Mouse (Mus musculus): ENCODE measurements around the gene Dmap1. TPM values are rescaled to one million over a fixed set of nuclear protein-coding genes. Genes with fewer than 3 reads are reported as not detected.

Gene Dmap1
- polyA plus RNA-seq, 1 experiment from 2014 or later, result 78.2 TPM

DNA sequence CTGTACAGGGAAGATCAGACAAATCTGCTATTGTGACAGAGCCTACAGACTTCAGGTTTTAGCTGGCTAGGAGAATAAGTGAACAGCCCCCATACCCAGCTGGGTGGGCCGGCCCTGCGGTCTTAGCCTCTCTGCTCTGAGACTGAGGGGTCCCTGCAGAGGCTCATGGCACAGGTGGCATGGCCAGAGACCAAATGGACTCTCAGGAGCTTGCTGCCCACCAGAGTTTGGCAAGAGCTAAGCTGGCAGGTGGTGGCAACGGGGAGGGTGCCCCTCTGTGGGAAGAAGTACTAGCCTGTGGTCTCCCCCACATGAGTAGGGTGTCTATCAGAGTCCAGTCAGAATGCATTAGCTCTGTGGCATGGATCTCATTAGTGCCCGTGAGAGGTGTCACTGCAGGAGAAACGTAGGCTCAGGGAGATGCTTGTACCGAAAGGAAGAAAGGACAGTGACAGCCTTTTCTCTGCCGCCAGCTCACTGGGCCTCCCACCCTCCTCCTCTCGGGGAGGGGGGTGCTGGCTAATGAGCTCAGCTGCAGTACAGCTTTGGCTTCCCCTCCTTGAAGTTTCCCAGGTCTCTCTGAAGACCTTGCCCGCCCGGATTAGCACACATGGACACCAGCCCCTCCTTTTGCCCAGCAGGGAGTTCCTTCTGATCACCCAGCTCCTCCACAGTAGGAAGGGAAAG lies 27.9 kb downstream of the Dmap1 start:
- peaks cover 14% of the 10 kb centered on the region for H3K36me3 ChIP-seq
- peaks cover 82% of the 10 kb centered on the region for H3K4me1 ChIP-seq
- H3K9ac ChIP-seq, result no peak overlapping the region
- peak overlapping the region; percentile 52 for H3K27ac ChIP-seq
- H3K27me3 ChIP-seq, result no peaks in the 10 kb centered on the region
- H3K9me3 ChIP-seq, result no peaks in the 10 kb centered on the region
- H3K4me2 ChIP-seq (replicated peaks), result no peak overlapping the region; the same call in 1 of the 2 replicates
- 19% methylated on average over 10 of the region's 10 CpGs for WGBS
- no peak overlapping the region for H3K4me3 ChIP-seq
- ATAC-seq (ENCODE audit: low FRiP score, low read depth), result no peak

DNA sequence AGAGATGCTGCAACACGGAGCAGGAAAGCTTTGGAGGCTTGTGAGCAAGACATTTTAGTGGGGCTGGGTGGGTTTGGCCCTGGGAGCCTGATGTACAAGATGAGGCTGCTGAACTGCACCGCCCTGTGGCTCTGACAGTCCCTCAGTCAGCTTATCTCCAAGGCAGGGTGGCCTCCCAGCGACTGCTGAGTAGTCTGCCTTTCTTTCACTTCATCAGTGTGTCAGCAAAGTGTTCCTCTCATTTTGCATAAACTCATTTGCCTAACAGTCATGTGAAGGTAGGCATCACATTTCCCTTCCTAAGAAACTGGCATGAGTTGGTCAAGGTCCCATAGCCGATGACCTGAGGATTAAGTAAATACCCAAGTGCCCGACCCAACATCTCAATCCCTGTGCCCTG lies 29.3 kb downstream of the Dmap1 start:
- no peak for ATAC-seq (ENCODE audit: low FRiP score, low read depth)
- no peak overlapping the region for H3K27ac ChIP-seq
- no peak overlapping the region for H3K4me2 ChIP-seq (replicated peaks)
- H3K36me3 ChIP-seq, result peaks cover 16% of the 10 kb centered on the region
- WGBS, result 58% methylated on average over 5 of the region's 5 CpGs
- H3K4me1 ChIP-seq, result peaks cover 82% of the 10 kb centered on the region
- H3K9me3 ChIP-seq, result no peaks in the 10 kb centered on the region
- H3K4me3 ChIP-seq, result no peak overlapping the region
- H3K9ac ChIP-seq, result no peak overlapping the region
- H3K27me3 ChIP-seq, result no peaks in the 10 kb centered on the region

DNA sequence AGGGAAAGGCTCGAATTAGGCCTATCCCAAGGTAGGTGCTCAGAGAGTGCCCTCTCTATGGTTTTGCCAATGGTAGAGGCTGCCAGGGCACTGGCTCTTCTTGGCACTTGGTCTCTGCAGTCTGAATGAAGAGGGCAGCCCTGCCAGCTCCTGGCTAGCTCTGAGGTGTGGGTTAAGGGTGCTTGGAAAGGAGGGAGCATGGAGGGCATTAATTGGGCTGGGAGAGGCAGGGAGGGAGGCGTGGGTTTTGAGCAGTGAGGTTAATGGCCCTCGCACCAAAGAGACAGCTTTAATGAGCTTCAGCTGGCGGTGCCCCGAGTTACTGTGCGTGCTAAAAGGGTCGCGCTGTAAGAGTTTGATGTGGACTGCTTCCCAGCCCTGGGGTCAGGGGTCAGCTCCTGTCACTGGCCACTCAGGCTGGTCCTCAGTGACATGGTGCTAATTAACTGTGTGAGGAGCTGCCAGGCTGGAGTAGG lies 30.4 kb downstream of the Dmap1 start:
- H3K27me3 ChIP-seq, result no peaks in the 10 kb centered on the region
- no peak overlapping the region for H3K27ac ChIP-seq
- no peak overlapping the region for H3K4me2 ChIP-seq (replicated peaks)
- ATAC-seq (ENCODE audit: low FRiP score, low read depth), result no peak
- H3K36me3 ChIP-seq, result peaks cover 18% of the 10 kb centered on the region
- WGBS, result 28% methylated on average over 8 of the region's 8 CpGs
- no peak overlapping the region for H3K4me3 ChIP-seq
- H3K9me3 ChIP-seq, result no peaks in the 10 kb centered on the region
- peaks cover 82% of the 10 kb centered on the region for H3K4me1 ChIP-seq
- H3K9ac ChIP-seq, result no peak overlapping the region

DNA sequence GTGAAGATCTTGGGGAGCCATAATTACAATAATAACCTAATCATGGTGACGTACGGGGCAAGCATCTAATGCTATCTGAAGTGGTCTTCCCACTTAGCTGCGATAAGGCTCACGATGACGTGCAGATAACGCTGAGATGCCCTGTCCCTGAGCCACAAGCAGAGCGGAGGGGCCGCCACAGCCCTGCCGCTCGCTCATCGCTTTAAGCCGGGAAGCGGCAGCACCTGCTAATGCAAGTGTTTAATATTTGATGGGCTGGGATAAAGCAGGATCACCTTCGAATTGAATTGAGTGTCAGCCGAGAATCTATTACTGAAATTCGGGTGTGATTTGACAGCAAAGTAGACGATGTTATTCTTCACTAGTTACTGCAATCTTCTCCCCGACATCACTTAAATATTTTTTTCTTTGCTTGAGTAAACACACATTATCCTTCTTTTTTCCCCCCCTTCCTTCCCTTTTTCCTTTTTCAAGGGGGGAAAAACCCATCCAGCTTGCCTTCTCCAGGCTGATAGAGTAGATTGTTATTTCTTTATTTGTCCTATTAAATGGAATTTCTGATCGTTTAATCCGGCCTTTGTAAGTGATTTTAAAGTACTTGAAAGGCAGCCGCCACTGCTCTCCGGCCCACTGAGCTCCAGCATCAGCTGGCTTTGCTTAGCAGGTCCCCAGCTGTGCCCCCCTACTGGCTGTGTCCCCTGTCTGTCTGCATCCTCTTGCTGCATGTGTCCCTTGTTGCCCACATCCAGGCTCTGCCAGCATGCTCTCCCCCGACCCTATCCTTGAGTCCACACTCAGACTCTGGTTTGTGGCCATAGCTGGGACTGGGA lies 34.9 kb downstream of the Dmap1 start:
- H3K4me2 ChIP-seq (replicated peaks), result no peak overlapping the region
- no peak overlapping the region for H3K9ac ChIP-seq
- H3K27ac ChIP-seq, result no peak overlapping the region
- H3K4me1 ChIP-seq, result peaks cover 71% of the 10 kb centered on the region
- ATAC-seq (ENCODE audit: low FRiP score, low read depth), result no peak
- peaks cover 24% of the 10 kb centered on the region for H3K36me3 ChIP-seq
- H3K9me3 ChIP-seq, result no peaks in the 10 kb centered on the region
- no peaks in the 10 kb centered on the region for H3K27me3 ChIP-seq
- no peak overlapping the region for H3K4me3 ChIP-seq
- 67% methylated on average over 23 of the region's 23 CpGs for WGBS

DNA sequence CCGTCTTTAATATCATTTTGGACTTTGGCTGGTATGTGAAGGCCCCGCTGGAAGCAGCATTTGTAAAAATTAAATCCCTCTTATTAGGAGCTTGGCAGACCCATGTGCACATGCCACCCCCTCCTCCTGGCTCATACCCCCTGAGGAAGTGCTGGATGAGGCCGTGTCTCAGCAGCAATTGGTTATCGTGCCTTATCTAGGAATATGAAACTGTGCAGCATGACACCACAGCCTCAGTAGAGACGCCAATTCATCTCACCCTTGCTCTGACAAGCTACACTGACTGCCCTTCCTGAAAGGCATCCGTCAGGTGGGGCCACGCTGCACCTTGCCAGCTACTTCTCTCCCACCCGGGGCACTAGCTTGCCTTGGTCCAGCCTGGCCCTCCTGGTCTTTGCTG lies 35.6 kb downstream of the Dmap1 start:
- no peak for ATAC-seq (ENCODE audit: low FRiP score, low read depth)
- Histone ChIP-seq H3K27ac (no peak overlapping the region), H3K4me1 (peaks cover 68% of the 10 kb centered on the region), H3K27me3 (no peaks in the 10 kb centered on the region), H3K4me3 (no peak overlapping the region), H3K9ac (no peak overlapping the region), H3K9me3 (no peaks in the 10 kb centered on the region), H3K4me2 (replicated peaks) (no peak overlapping the region), H3K36me3 (peaks cover 30% of the 10 kb centered on the region)
- 70% methylated on average over 8 of the region's 8 CpGs for WGBS

DNA sequence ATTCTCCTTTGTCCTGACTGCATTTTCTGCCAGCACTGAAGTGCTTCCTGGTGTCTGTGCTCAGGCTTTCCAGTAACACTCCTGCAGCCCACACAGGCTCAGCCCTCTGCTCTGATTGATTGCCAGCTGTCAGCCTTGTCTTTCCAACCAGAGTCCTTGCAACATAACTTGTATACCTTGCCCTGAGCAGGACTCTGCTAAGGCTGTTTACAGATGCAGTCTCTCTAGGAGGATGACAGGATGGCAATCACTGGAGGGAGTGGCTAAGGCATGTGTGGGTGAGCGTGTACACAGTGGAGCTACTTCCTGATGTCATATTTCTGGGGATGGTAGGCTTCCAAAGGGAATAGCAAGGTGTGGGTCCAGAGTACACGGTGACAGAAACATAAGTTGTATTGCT lies 36.2 kb downstream of the Dmap1 start:
- 84% methylated on average over 2 of the region's 2 CpGs for WGBS
- no peak for ATAC-seq (ENCODE audit: low FRiP score, low read depth)
- Histone ChIP-seq H3K9me3 (no peaks in the 10 kb centered on the region), H3K36me3 (peaks cover 34% of the 10 kb centered on the region), H3K27me3 (no peaks in the 10 kb centered on the region), H3K4me2 (replicated peaks) (no peak overlapping the region), H3K27ac (no peak overlapping the region), H3K4me1 (peaks cover 64% of the 10 kb centered on the region), H3K9ac (no peak overlapping the region), H3K4me3 (no peak overlapping the region)

DNA sequence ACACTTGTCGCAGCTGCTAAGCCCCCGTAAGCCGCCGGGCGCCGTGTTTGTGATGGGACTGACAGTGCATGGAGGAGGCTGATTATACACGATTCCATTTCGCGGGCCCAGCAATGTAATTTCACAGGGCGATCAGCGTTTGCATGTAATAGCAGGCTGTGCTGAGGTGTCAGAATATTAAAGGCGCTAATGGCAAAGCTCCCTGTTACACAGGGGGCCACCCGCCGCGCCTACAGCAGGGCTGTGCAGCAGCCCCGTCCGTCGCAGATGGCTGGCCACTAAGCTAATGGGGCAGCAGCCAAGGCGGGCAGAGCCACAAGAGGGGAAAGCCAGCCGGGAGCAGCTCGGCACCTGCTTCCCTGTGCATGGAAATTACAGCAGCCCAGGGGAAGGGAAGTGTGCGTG lies 37.0 kb downstream of the Dmap1 start:
- Histone ChIP-seq H3K9me3 (no peaks in the 10 kb centered on the region), H3K4me1 (peaks cover 60% of the 10 kb centered on the region), H3K4me2 (replicated peaks) (no peak overlapping the region), H3K9ac (no peak overlapping the region), H3K27ac (no peak overlapping the region), H3K27me3 (no peaks in the 10 kb centered on the region), H3K36me3 (peaks cover 33% of the 10 kb centered on the region), H3K4me3 (no peak overlapping the region)
- whole genome bisulfite sequencing, result 33% methylated on average over 22 of the region's 22 CpGs
- peak; percentile 67; the same call in 1 of the 2 replicates for ATAC-seq (ENCODE audit: low FRiP score, low read depth)

DNA sequence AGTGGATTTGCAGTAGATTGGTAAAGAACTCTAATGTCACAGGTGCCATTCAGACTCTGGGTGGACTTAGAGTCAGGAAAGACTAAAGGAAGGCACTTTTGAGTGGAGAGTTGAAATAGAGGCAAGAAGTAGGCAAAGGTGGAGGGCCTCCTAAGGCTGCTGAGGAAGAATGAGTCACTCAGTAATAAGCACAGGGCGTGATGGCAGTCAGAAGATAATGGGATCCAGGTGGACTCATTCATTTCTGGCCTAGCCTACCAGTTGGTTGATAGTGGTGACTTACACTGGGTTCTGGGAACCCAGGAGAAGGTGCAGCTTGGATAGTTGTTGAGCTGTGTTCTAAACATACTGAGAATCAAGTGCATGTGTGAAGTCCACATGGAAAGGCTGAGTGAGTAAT lies 40.3 kb downstream of the Dmap1 start:
- no peaks in the 10 kb centered on the region for H3K27me3 ChIP-seq
- H3K27ac ChIP-seq, result no peak overlapping the region
- H3K9me3 ChIP-seq, result no peaks in the 10 kb centered on the region
- H3K4me3 ChIP-seq, result no peak overlapping the region
- 57% methylated on average over 1 of the region's 1 CpGs for WGBS
- no peak overlapping the region for H3K9ac ChIP-seq
- no peak for ATAC-seq (ENCODE audit: low FRiP score, low read depth)
- H3K4me2 ChIP-seq (replicated peaks), result no peak overlapping the region
- peaks cover 32% of the 10 kb centered on the region for H3K4me1 ChIP-seq
- H3K36me3 ChIP-seq, result peaks cover 33% of the 10 kb centered on the region

DNA sequence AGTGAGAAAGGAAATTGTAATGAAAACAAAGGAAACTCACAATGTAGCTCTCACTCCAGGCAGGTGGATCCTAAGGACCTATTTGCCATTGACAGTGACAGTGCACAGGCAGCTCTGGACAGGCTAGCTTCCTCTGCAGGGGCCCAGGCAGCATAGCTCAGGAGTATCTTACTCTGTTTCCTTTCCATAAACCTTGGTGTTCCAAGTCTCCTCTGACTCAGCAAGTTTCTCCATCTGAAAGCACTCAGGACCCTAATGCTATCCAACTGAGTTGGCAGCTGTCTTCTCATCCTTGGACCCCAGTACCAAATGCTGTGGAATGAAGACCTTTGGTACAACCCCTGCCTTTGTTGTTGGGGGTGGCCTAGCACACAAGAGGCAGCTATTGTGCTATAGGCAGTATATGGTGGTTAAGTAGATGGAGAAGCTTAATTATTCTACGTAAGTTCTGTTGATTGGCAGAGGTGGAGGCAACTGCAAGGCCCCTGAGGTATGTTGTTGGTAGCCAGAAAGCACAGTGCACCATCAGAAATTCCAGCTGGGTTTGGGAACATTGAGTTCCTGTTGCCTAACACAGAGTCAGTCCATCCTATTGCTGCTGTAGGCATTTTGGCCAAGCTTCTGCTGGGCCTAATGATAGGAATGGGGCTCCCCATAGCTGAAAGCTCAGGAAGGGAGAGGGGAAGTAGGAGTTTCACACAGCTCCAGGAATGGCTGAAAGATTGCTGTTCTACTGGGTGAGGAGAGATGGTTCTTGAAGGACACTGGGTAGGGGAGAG lies 41.0 kb downstream of the Dmap1 start:
- Histone ChIP-seq H3K9ac (no peak overlapping the region), H3K27me3 (no peaks in the 10 kb centered on the region), H3K36me3 (peaks cover 29% of the 10 kb centered on the region), H3K4me1 (peaks cover 30% of the 10 kb centered on the region), H3K27ac (no peak overlapping the region), H3K4me2 (replicated peaks) (no peak overlapping the region), H3K4me3 (no peak overlapping the region), H3K9me3 (no peaks in the 10 kb centered on the region)
- WGBS, result 98% methylated on average over 1 of the region's 1 CpGs
- no peak for ATAC-seq (ENCODE audit: low FRiP score, low read depth)

DNA sequence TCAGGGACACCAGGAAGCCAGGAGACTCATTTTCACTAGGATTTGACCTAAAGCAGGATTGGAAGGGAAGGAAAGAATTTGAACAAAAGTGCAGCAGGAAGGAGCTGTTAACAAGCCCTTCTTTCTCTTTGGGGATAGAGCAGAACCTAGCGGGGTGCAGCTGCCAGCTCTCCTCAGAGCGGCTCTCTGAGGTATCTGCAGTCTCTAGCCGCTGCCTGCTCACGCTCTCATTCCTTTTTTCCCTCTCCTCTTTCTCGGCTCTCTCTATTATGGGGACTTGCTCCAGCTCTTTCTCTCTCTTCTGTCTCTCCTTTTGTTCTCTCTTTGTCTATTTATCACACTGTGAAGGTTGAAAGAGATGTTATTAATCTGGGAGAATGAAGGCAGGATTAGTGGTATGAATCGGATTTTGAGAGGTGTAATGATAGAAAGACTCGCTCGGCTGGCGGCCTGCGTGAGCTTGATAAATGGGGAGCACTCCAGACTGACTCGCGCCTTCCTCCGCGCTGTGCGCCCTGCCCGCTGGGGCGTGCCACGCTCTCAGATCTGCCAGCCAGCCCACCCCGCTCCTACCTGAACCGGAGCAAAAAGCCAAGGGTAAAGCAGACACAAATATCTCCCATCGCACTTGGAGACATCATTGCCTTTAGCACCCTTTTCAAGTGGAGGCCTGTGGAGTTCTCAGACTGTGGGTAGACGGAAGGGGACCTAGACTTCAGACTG lies 45.0 kb downstream of the Dmap1 start:
- peaks cover 46% of the 10 kb centered on the region for H3K36me3 ChIP-seq
- no peaks in the 10 kb centered on the region for H3K27me3 ChIP-seq
- peaks cover 12% of the 10 kb centered on the region for H3K4me1 ChIP-seq
- H3K9ac ChIP-seq, result no peak overlapping the region
- no peak overlapping the region for H3K4me3 ChIP-seq
- 77% methylated on average over 22 of the region's 22 CpGs for WGBS
- H3K4me2 ChIP-seq (replicated peaks), result no peak overlapping the region
- no peak for ATAC-seq (ENCODE audit: low FRiP score, low read depth)
- peak overlapping the region; percentile 33; the same call in 1 of the 2 replicates for H3K27ac ChIP-seq
- H3K9me3 ChIP-seq, result no peaks in the 10 kb centered on the region

DNA sequence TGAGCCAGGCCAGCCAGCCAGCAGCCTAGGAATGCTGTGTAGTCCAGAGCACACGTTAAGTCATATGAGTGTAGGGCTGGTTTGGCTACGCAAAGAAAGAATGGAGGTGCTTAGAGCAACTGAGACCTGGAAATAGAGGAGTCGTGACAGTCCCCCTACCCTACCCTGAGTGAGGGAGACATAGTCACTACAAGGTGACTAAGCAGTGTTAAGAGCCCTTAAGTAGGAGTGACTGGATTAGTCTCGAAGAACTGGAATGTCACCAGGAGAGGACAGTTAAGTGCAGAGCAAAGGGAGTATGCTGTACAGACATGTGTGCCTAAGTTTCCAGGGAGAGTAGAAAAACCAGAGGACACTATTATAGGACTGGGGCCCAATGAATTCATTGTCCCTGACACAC lies 45.9 kb downstream of the Dmap1 start:
- no peak for ATAC-seq (ENCODE audit: low FRiP score, low read depth)
- Histone ChIP-seq H3K9ac (no peak overlapping the region), H3K27ac (peak overlapping the region; percentile 33; the same call in 1 of the 2 replicates), H3K9me3 (no peaks in the 10 kb centered on the region), H3K36me3 (peaks cover 37% of the 10 kb centered on the region), H3K4me3 (no peak overlapping the region), H3K4me1 (peaks cover 7% of the 10 kb centered on the region; the same call in 1 of the 2 replicates), H3K4me2 (replicated peaks) (no peak overlapping the region), H3K27me3 (no peaks in the 10 kb centered on the region)
- WGBS, result 78% methylated on average over 4 of the region's 4 CpGs
